Mouse (Mus musculus) embryonic fibroblast, embryonic 13.5 days (primary cell): ENCODE results near the gene Washc4.

Experiments
- CTCF ChIP-seq: IDR thresholded peaks from 2 replicates; pipeline ENCODE4 v1.5.1; 2011; ENCODE audit warnings: mild to moderate bottlenecking, control low read depth, low read length, moderate library complexity, borderline replicate concordance; ENCODE audit not compliant: insufficient read depth
- POLR2A ChIP-seq: IDR thresholded peaks from 2 replicates; pipeline ENCODE4 v1.6.1; 2011; ENCODE audit warnings: low read depth, mild to moderate bottlenecking, control low read depth, low read length, moderate library complexity

GRCm38 (mm10) chr10:83603956-83604564, 60.5 kb downstream of the Washc4 start:
- TF ChIP-seq CTCF, result no peak
- TF ChIP-seq POLR2A, result no peak
